Mouse (Mus musculus): ENCODE results near the gene Stmn1.

Gene Stmn1

GRCm38 (mm10) chr4:134468215-134468575 is at the start of gene Stmn1:
Stmn1 (plus strand) TSS chr4:134468320.
- DNase-seq (ENCODE audit: low read depth, low spot score): peak; percentile 100

- DNase-seq (ENCODE audit: low read depth, low spot score): no peak
Measured at GRCm38 (mm10) chr4:134421971-134422370, 46.1 kb upstream of the Stmn1 start.

- no peak for DNase-seq (ENCODE audit: low read depth, low spot score)
Measured at GRCm38 (mm10) chr4:134423949-134424348, 44.2 kb upstream of the Stmn1 start.

GRCm38 (mm10) chr4:134425088-134425487 is 43.0 kb upstream of the Stmn1 start:
- no peak for DNase-seq (ENCODE audit: low read depth, low spot score)

GRCm38 (mm10) chr4:134430381-134431004 is 37.6 kb upstream of the Stmn1 start:
- DNase-seq (ENCODE audit: low read depth, low spot score): peak; percentile 81

- no peak for DNase-seq (ENCODE audit: low read depth, low spot score)
Measured at GRCm38 (mm10) chr4:134432686-134433360, 35.3 kb upstream of the Stmn1 start.

GRCm38 (mm10) chr4:134436185-134436584 is 31.9 kb upstream of the Stmn1 start:
- DNase-seq (ENCODE audit: low read depth, low spot score): peak; percentile 53

- DNase-seq (ENCODE audit: low read depth, low spot score): peak; percentile 79
Measured at GRCm38 (mm10) chr4:134436659-134437058, 31.5 kb upstream of the Stmn1 start.

- no peak for DNase-seq (ENCODE audit: low read depth, low spot score)
Measured at GRCm38 (mm10) chr4:134439119-134439518, 29.0 kb upstream of the Stmn1 start.

- no peak for DNase-seq (ENCODE audit: low read depth, low spot score)
Measured at GRCm38 (mm10) chr4:134439919-134440318, 28.2 kb upstream of the Stmn1 start.

- no peak for DNase-seq (ENCODE audit: low read depth, low spot score)
Measured at GRCm38 (mm10) chr4:134442216-134442615, 25.9 kb upstream of the Stmn1 start.

GRCm38 (mm10) chr4:134443589-134443988 is 24.5 kb upstream of the Stmn1 start:
- no peak for DNase-seq (ENCODE audit: low read depth, low spot score)

GRCm38 (mm10) chr4:134444949-134445348 is 23.2 kb upstream of the Stmn1 start:
- no peak for DNase-seq (ENCODE audit: low read depth, low spot score)

GRCm38 (mm10) chr4:134445489-134445888 is 22.6 kb upstream of the Stmn1 start:
- no peak for DNase-seq (ENCODE audit: low read depth, low spot score)

- no peak for DNase-seq (ENCODE audit: low read depth, low spot score)
Measured at GRCm38 (mm10) chr4:134447966-134448365, 20.2 kb upstream of the Stmn1 start.

GRCm38 (mm10) chr4:134449595-134450391 is 18.3 kb upstream of the Stmn1 start:
- peak; percentile 68 for DNase-seq (ENCODE audit: low read depth, low spot score)

GRCm38 (mm10) chr4:134450392-134451195 is 17.5 kb upstream of the Stmn1 start:
- DNase-seq (ENCODE audit: low read depth, low spot score): no peak

GRCm38 (mm10) chr4:134451484-134451883 is 16.6 kb upstream of the Stmn1 start:
- no peak for DNase-seq (ENCODE audit: low read depth, low spot score)

GRCm38 (mm10) chr4:134453619-134454400 is 14.3 kb upstream of the Stmn1 start:
- DNase-seq (ENCODE audit: low read depth, low spot score): peak; percentile 84

- no peak for DNase-seq (ENCODE audit: low read depth, low spot score)
Measured at GRCm38 (mm10) chr4:134455310-134455709, 12.8 kb upstream of the Stmn1 start.

Data from ZHBTc4 (cell line).